Mouse (Mus musculus): ENCODE data around the gene Smarcb1.

DNA sequence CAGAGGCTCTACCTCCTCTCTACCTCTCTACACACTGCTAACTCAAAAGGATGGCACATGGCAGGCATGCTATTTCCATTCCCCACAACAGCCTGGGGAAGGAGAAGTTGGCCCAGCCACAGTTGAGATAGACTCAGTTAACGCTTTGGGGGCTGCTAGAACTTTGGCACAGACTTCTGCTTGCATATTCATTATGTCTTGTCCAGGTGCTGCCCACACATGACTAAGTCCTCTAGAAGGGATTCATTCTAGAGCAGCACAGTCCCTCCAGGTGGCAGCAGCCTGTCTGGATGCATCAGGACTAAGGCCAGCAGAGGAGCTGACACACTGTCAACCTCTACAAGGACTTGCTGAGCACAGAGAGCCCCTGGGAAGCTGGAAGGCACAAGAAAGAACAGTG is 25.2 kb downstream of the Smarcb1 start:
- no peak for TF ChIP-seq CTCF (IDR thresholded peaks at IDR 0.05; ENCODE audit: low read depth, low read length)
- no peak for TF ChIP-seq EP300 (IDR thresholded peaks at IDR 0.05; ENCODE audit: insufficient read depth, low read depth, low read length)
- no peak for TF ChIP-seq POLR2A (IDR thresholded peaks at IDR 0.05; ENCODE audit: insufficient read depth, low read length)
